Mouse (Mus musculus) kidney, adult 2 months (tissue): ENCODE measurements around the gene Plekhm3.

Experiments used
- CTCF ChIP-seq: fragments of 200-500 bp; conservative IDR thresholded peaks from 2 replicates; pipeline ENCODE4 v1.5.1; 2011; ENCODE audit warnings: low read depth, mild to moderate bottlenecking, control low read depth, low read length, moderate library complexity, mixed read lengths; ENCODE audit not compliant: insufficient read depth, insufficient read length
- POLR2A ChIP-seq: fragments of 200-500 bp; IDR thresholded peaks from one replicate; pipeline ENCODE4 v1.6.1; 2011; ENCODE audit warnings: low read depth, low read length, control low read depth

DNA sequence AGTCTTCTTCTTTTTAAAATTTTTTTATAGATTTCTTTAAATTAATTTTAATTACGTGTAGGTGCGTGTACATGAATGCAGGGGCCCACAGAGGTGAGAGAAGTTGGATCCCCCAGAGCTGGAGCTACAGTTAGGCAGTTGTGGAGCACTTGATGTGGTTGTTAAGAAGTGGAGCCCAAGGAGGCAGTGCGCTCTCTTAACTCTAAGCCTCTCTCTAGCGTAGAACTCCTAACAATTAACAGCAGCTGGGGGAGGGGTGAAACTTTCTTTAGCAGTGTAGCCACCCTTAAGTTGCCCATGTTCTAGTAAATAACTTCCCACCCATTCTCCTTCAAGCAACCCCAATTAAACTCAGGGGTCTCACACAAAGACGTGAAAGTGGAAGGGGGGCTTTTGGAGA lies 84.7 kb downstream of the Plekhm3 start:
- TF ChIP-seq CTCF (no peak), POLR2A (no peak)
